Mouse (Mus musculus): ENCODE measurements around the gene Ttc39a.

DNA sequence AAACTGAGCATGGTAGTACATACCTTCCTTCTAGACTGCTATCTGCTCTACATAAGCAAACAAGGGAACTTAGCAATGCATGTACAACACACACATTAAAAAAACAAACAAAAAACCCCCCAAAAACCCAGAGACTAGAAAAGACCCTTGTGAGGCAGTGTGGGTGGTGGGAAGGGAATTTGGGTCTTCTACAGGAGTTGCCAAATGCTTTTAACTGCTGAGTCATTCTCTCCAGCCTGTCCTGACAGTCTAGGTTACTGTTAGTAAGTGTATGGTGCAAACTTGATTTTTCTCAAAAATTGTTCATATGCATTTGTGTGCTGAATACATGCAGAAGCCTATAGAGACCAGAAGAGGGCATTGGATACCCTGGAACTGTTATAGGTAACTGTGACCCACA is 65.2 kb downstream of the Ttc39a start:
- TF ChIP-seq CHD2 (IDR thresholded peaks at IDR 0.05; ENCODE audit: low read depth, low read length) (no peak), ZC3H11A (IDR thresholded peaks at IDR 0.05; ENCODE audit: borderline replicate concordance, low read depth, low read length) (no peak)

Measured in ES-E14 (cell line).